Mouse (Mus musculus): ENCODE measurements at regions not wholly inside any gene's neighbourhood (a gene's known extent, or its start where the extent isn't known, plus 50 kb on each side); places are given as distances from the start of the nearest gene placed in this dataset.

DNA sequence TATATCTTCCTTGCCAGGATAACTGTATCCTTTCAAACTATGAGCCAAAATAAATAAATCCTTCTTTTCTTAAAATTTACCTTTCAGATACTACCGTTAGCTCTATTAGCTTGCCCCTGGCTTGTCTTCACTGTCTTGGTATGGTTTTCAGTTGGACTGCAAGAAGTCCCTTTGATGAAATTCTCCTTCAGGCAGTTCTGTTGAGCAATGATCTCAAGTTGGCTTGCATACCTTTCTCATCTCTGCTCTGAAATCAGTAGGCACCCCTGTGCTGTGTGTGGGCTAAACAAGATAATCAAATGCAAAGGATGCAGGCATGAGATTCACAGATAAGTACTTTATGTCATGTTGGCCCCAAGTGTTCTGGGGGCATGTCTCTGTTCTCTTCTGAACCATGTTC, 155.2 kb upstream of the Fst start:
- Histone ChIP-seq H3ac (ENCODE audit: control insufficient read depth, insufficient read length, low read depth) (no peak overlapping the region), H3K79me2 (ENCODE audit: control insufficient read depth, insufficient read depth) (no peaks in the 10 kb centered on the region), H3K4me3 (ENCODE audit: insufficient read depth, poor library complexity, severe bottlenecking) (no peak overlapping the region), H3K79me3 (ENCODE audit: low read depth) (no peaks in the 10 kb centered on the region), H3K27me3 (ENCODE audit: control insufficient read depth, insufficient read depth, insufficient read length) (no peaks in the 10 kb centered on the region), H3K36me3 (ENCODE audit: control insufficient read depth, insufficient read depth) (no peaks in the 10 kb centered on the region)
- TF ChIP-seq CEBPB (IDR thresholded peaks at IDR 0.05; ENCODE audit: low read depth): no peak
- no peak for TF ChIP-seq FOSL1 (IDR thresholded peaks at IDR 0.05; ENCODE audit: insufficient read depth, low read length, poor library complexity, severe bottlenecking)
- TF ChIP-seq MYOD1 (IDR thresholded peaks at IDR 0.05; ENCODE audit: control insufficient read depth, insufficient read length, low read depth): no peak
- no peak for TF ChIP-seq MAX (IDR thresholded peaks at IDR 0.05)
- TF ChIP-seq CTCF (IDR thresholded peaks at IDR 0.05; ENCODE audit: control insufficient read depth, insufficient read depth, insufficient read length): no peak
- TF ChIP-seq USF1 (IDR thresholded peaks at IDR 0.05; ENCODE audit: low read depth): no peak
- no peak for TF ChIP-seq MYOG (IDR thresholded peaks at IDR 0.05; ENCODE audit: control insufficient read depth, extremely low read depth, insufficient read length)

DNA sequence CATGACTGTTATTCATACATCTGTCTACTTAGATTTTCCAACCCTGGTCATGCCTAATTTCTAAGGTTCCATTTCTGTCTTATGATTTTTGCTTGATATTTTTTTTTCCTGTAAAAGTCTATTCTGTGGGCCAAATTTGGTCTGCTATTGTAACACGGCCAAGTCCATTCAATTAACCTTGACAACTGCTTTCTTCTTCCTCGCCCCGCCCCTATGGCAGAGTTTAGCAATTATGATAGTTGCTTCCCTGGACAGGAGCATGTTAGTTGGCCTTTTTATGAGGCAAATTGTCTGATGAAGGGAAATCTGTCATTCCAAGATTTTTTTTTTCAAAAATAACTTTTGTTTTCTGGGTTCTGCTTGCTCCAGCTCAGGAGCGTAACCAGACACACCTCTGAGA, 160.7 kb upstream of the Fst start:
- no peak overlapping the region for H3K4me3 ChIP-seq (ENCODE audit: insufficient read depth, poor library complexity, severe bottlenecking)
- no peaks in the 10 kb centered on the region for H3K79me2 ChIP-seq (ENCODE audit: control insufficient read depth, insufficient read depth)
- no peaks in the 10 kb centered on the region for H3K79me3 ChIP-seq (ENCODE audit: low read depth)
- no peaks in the 10 kb centered on the region for H3K36me3 ChIP-seq (ENCODE audit: control insufficient read depth, insufficient read depth)
- TF ChIP-seq CEBPB (IDR thresholded peaks at IDR 0.05; ENCODE audit: low read depth) (no peak), USF1 (IDR thresholded peaks at IDR 0.05; ENCODE audit: low read depth) (no peak), MYOG (IDR thresholded peaks at IDR 0.05; ENCODE audit: control insufficient read depth, extremely low read depth, insufficient read length) (no peak), MYOD1 (IDR thresholded peaks at IDR 0.05; ENCODE audit: control insufficient read depth, insufficient read length, low read depth) (no peak), FOSL1 (IDR thresholded peaks at IDR 0.05; ENCODE audit: insufficient read depth, low read length, poor library complexity, severe bottlenecking) (peak; percentile 25)
- H3ac ChIP-seq (ENCODE audit: control insufficient read depth, insufficient read length, low read depth): no peak overlapping the region
- no peaks in the 10 kb centered on the region for H3K27me3 ChIP-seq (ENCODE audit: control insufficient read depth, insufficient read depth, insufficient read length)

DNA sequence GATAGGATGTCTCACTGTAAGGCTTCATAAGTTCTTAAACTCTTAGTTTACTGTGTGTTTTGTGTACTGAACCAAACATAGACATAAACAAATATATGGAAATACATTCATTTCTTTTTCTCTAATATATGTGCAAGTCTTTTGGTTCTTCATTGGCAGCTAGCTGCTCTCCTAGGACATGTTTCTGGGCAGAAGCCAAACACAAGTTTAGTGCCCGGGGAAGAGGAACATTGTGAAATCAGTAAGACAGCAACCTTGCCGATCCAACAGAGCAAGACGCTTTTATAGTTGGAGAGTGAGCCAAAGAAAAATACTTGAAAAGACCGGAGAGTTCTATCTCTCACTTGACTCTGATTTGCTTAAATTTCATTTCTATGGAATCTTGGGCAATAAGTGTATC, 178.0 kb upstream of the Fst start:
- TF ChIP-seq CTCF (IDR thresholded peaks at IDR 0.05; ENCODE audit: control insufficient read depth, insufficient read depth, insufficient read length) (no peak), USF1 (IDR thresholded peaks at IDR 0.05; ENCODE audit: low read depth) (no peak), MYOD1 (IDR thresholded peaks at IDR 0.05; ENCODE audit: control insufficient read depth, insufficient read length, low read depth) (no peak), FOSL1 (IDR thresholded peaks at IDR 0.05; ENCODE audit: insufficient read depth, low read length, poor library complexity, severe bottlenecking) (no peak), CEBPB (IDR thresholded peaks at IDR 0.05; ENCODE audit: low read depth) (no peak), MAX (IDR thresholded peaks at IDR 0.05) (no peak), MYOG (IDR thresholded peaks at IDR 0.05; ENCODE audit: control insufficient read depth, extremely low read depth, insufficient read length) (no peak)
- Histone ChIP-seq H3K4me3 (ENCODE audit: insufficient read depth, poor library complexity, severe bottlenecking) (no peak overlapping the region), H3ac (ENCODE audit: control insufficient read depth, insufficient read length, low read depth) (no peak overlapping the region), H3K79me2 (ENCODE audit: control insufficient read depth, insufficient read depth) (no peaks in the 10 kb centered on the region), H3K27me3 (ENCODE audit: control insufficient read depth, insufficient read depth, insufficient read length) (no peaks in the 10 kb centered on the region), H3K36me3 (ENCODE audit: control insufficient read depth, insufficient read depth) (no peaks in the 10 kb centered on the region), H3K79me3 (ENCODE audit: low read depth) (no peaks in the 10 kb centered on the region)

DNA sequence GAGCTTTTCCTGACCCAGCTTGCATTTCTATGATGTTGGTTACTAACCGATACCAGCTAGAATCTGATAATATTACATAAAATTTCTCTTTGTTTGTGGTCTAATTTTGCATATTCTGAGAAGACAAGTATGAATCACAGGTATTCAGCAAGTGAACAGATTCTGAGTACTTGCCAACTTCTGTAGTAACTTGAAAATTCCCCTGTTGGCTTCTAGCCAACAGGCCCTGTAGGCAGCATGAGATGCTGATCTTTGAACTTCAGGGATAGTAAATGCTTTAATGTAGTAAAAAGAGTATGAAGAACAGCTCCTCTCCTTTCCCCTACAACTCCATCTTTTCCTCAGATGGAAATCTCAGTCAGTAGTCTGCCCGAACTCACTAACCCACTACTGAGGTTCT, 178.5 kb upstream of the Mocs2 start:
- no peak overlapping the region for H3ac ChIP-seq (ENCODE audit: control insufficient read depth, insufficient read length, low read depth)
- H3K4me3 ChIP-seq (ENCODE audit: insufficient read depth, poor library complexity, severe bottlenecking): no peak overlapping the region
- no peaks in the 10 kb centered on the region for H3K27me3 ChIP-seq (ENCODE audit: control insufficient read depth, insufficient read depth, insufficient read length)
- no peak for TF ChIP-seq CEBPB (IDR thresholded peaks at IDR 0.05; ENCODE audit: low read depth)
- TF ChIP-seq CTCF (IDR thresholded peaks at IDR 0.05; ENCODE audit: control insufficient read depth, insufficient read depth, insufficient read length): no peak
- TF ChIP-seq MAX (IDR thresholded peaks at IDR 0.05): no peak
- no peak for TF ChIP-seq MYOG (IDR thresholded peaks at IDR 0.05; ENCODE audit: control insufficient read depth, extremely low read depth, insufficient read length)
- TF ChIP-seq USF1 (IDR thresholded peaks at IDR 0.05; ENCODE audit: low read depth): no peak
- no peak for TF ChIP-seq FOSL1 (IDR thresholded peaks at IDR 0.05; ENCODE audit: insufficient read depth, low read length, poor library complexity, severe bottlenecking)
- TF ChIP-seq MYOD1 (IDR thresholded peaks at IDR 0.05; ENCODE audit: control insufficient read depth, insufficient read length, low read depth): no peak
- H3K79me2 ChIP-seq (ENCODE audit: control insufficient read depth, insufficient read depth): no peaks in the 10 kb centered on the region
- no peaks in the 10 kb centered on the region for H3K36me3 ChIP-seq (ENCODE audit: control insufficient read depth, insufficient read depth)
- H3K79me3 ChIP-seq (ENCODE audit: low read depth): no peaks in the 10 kb centered on the region

DNA sequence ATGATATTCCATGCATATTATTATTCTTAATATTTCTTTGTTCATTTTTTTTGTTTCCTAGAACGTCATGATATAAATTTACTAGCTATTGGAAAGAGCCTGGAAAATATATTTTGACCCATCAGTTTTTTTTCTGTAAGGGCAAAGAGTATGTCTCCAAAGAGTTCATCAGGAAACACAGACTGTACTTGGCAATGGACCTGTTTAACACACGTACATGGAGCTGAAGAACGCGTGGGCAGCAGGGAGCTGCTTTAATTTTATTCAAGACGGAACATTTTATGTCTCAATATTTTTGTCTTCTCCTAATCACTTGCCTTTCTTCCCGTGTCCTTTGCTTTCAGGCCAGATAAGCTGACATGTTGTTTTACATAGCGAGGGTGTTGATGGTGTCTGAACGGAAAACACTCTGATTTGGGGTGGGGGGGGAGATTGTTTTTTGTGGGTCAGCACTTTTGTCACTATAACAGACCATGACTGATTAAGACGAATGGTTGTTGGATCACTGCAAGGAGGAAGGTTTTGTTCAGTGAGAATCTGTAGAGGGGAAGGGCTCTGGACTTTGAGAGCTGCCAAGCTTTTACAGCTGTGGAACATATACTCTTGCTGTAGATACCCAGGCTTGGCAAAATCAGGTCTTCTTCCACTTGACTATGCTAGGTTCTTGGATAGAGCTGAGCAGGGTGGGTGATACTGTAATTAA, 176.2 kb upstream of the Mocs2 start:
- Histone ChIP-seq H3ac (ENCODE audit: control insufficient read depth, insufficient read length, low read depth) (no peak overlapping the region), H3K4me3 (ENCODE audit: insufficient read depth, poor library complexity, severe bottlenecking) (no peak overlapping the region), H3K27me3 (ENCODE audit: control insufficient read depth, insufficient read depth, insufficient read length) (no peaks in the 10 kb centered on the region), H3K79me3 (ENCODE audit: low read depth) (no peaks in the 10 kb centered on the region), H3K36me3 (ENCODE audit: control insufficient read depth, insufficient read depth) (no peaks in the 10 kb centered on the region), H3K79me2 (ENCODE audit: control insufficient read depth, insufficient read depth) (no peaks in the 10 kb centered on the region)
- TF ChIP-seq MYOD1 (IDR thresholded peaks at IDR 0.05; ENCODE audit: control insufficient read depth, insufficient read length, low read depth): no peak
- no peak for TF ChIP-seq MYOG (IDR thresholded peaks at IDR 0.05; ENCODE audit: control insufficient read depth, extremely low read depth, insufficient read length)
- TF ChIP-seq CTCF (IDR thresholded peaks at IDR 0.05; ENCODE audit: control insufficient read depth, insufficient read depth, insufficient read length): no peak
- TF ChIP-seq USF1 (IDR thresholded peaks at IDR 0.05; ENCODE audit: low read depth): no peak
- no peak for TF ChIP-seq FOSL1 (IDR thresholded peaks at IDR 0.05; ENCODE audit: insufficient read depth, low read length, poor library complexity, severe bottlenecking)
- TF ChIP-seq CEBPB (IDR thresholded peaks at IDR 0.05; ENCODE audit: low read depth): no peak
- no peak for TF ChIP-seq MAX (IDR thresholded peaks at IDR 0.05)
